Mouse (Mus musculus) lung, embryonic 14.5 days (tissue): ENCODE measurements around the gene Adam22. TPM values are rescaled to one million over a fixed set of nuclear protein-coding genes. Genes with fewer than 3 reads are reported as not detected.

Experiments used
- ATAC-seq: fragments of 200-750 bp; cut with Nextera tagmentation; 2 replicates; pipeline ENCODE4 v1.8.0; 2017; ENCODE audit warnings: mild to moderate bottlenecking, moderate TSS enrichment, moderate library complexity; ENCODE audit not compliant: insufficient read depth
- DNase-seq: peaks from one replicate; pipeline ENCODE4 v3.0.0-alpha.2; 2015
- H3K27ac ChIP-seq: fragments of 300-500 bp; sonication (generic); 2 replicates; pipeline ENCODE4 v1.5.1; 2014; ENCODE audit warnings: low read depth, mild to moderate bottlenecking, moderate library complexity
- H3K27me3 ChIP-seq: fragments of 300-500 bp; sonication (generic); 2 replicates; pipeline ENCODE4 v1.6.1; 2014; ENCODE audit warnings: low read length, control low read depth; ENCODE audit not compliant: insufficient read depth
- H3K36me3 ChIP-seq: fragments of 300-500 bp; sonication (generic); 2 replicates; pipeline ENCODE4 v1.6.1; 2014; ENCODE audit warnings: control low read depth; ENCODE audit not compliant: insufficient read depth
- H3K4me1 ChIP-seq: fragments of 300-500 bp; sonication (generic); 2 replicates; pipeline ENCODE4 v1.6.1; 2014; ENCODE audit warnings: antibody characterized with exemption, control low read depth; ENCODE audit not compliant: insufficient read depth
- H3K4me2 ChIP-seq: fragments of 300-500 bp; sonication (generic); 2 replicates; pipeline ENCODE4 v1.6.1; 2014; ENCODE audit warnings: mild to moderate bottlenecking
- H3K4me3 ChIP-seq: fragments of 300-500 bp; sonication (generic); 2 replicates; pipeline ENCODE4 v1.5.1; 2014; ENCODE audit warnings: low read depth, low read length
- H3K9ac ChIP-seq: fragments of 300-500 bp; sonication (generic); 2 replicates; pipeline ENCODE4 v1.6.1; 2014
- H3K9me3 ChIP-seq: fragments of 300-500 bp; sonication (generic); 2 replicates; pipeline ENCODE4 v1.6.1; 2016; ENCODE audit warnings: low read depth, low read length, control low read depth
- CTCF ChIP-seq: IDR thresholded peaks from 2 replicates; pipeline ENCODE4 v1.5.1; 2016; ENCODE audit warnings: antibody characterized with exemption, low read depth
- WGBS: fragments of 180-500 bp; shearing (Covaris S2); extraction: QIAGEN DNeasy Blood & Tissue Kit; methylation state at CpG from one replicate; pipeline ENCODE4 v1.1.7; 2014; 5-methylcytosine and 5-hydroxymethylcytosine counted together
- polyA plus RNA-seq: library from polyadenylated mRNA; unstranded; fragments of >200 nt; fragmentation: Nextera tagmentation; extraction: Ambion mirVana; gene quantifications from 2 replicates; pipeline ENCODE4 v1.2.1, GENCODE M21; 2014

The Adam22 gene
- 3.6 TPM in 2 replicates for polyA plus RNA-seq

DNA sequence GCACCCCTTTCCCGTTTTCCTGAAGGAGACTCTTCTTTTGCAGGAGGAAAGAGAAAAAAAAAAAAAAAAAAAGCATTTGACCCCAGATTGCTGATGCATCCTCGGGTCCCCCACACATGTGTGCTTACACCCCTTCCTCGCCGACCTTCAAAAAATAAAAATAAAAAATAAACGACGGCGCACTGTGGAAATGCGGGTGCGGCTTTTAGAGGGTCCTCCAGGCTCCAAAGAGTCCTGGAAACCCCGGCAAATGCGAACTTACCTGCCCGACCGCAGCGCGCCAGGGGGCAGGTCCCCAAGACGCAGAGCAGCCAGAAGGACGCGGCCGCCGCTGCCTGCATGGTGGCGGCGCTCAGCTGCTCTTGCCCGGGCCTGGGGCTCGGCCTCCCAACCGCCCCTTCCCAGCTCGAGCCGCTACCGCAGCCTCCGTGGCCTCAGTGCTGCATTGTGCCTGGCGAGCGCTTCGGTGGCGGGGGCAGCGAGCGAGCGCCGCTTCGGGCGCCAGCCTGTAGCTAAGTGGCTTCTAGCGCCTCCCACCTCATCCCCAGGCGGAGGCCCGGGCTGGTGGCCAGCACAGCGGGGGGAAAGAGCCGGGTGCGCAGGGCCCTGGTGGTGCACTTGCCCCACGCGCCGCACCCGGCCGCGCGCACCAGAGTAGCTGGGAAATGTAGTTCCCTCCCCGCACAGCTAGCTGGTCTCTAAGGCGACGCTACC is at the start of gene Adam22:
TSS of gene Adam22 (minus strand) at position 547 of the 714 bp plus-strand sequence.
- H3K4me2 ChIP-seq, result peak within 1 kb of the TSS; percentile 83
- peak; percentile 97 for ATAC-seq
- H3K36me3 ChIP-seq, result no peaks in the 10 kb centered on the region
- peak within 1 kb of the TSS; percentile 56 for H3K9ac ChIP-seq
- H3K27me3 ChIP-seq, result peaks cover 11% of the 10 kb centered on the region; the same call in 1 of the 2 replicates
- 0 out of 2 replicates have a peak within 1 kb of the TSS, but pooled peaks have one; percentile 18 for H3K27ac ChIP-seq
- under 1% methylated on average over 54 of the region's 55 CpGs for WGBS
- 0 out of 2 replicates have a peak, but pooled peaks have one; percentile 4 for TF ChIP-seq CTCF
- no peaks in the 10 kb centered on the region for H3K9me3 ChIP-seq
- no peaks in the 10 kb centered on the region for H3K4me1 ChIP-seq
- H3K4me3 ChIP-seq, result peak within 1 kb of the TSS; percentile 56
- peak; percentile 81 for DNase-seq

DNA sequence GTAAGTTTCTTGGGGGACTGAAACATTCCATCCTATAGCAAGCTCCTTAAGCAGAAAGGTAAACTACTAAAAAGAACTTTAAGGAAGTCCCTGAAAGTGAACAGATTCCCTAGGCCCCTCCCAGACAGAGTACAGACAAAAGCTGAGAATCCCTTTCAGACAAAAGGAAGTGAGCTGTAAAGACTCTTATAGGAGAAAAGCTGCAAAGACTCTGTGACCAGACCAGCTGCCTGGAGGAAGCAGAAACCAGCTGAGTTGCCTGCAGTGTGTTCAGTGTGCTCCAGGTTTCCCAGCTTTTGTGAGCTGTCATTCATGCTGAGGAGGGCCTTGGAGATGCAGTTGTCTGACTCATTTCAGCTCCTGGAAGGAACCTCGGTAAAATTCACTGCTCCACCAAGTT is 49.5 kb upstream of the Adam22 start:
- TF ChIP-seq CTCF, result no peak
- DNase-seq (no peak), ATAC-seq (no peak)
- Histone ChIP-seq H3K27ac (no peak overlapping the region), H3K9me3 (no peaks in the 10 kb centered on the region), H3K4me1 (no peaks in the 10 kb centered on the region), H3K4me2 (no peak overlapping the region), H3K27me3 (no peaks in the 10 kb centered on the region), H3K9ac (no peak overlapping the region), H3K4me3 (no peak overlapping the region), H3K36me3 (peaks cover 53% of the 10 kb centered on the region)
- WGBS, result 65% methylated on average over 1 of the region's 1 CpGs

DNA sequence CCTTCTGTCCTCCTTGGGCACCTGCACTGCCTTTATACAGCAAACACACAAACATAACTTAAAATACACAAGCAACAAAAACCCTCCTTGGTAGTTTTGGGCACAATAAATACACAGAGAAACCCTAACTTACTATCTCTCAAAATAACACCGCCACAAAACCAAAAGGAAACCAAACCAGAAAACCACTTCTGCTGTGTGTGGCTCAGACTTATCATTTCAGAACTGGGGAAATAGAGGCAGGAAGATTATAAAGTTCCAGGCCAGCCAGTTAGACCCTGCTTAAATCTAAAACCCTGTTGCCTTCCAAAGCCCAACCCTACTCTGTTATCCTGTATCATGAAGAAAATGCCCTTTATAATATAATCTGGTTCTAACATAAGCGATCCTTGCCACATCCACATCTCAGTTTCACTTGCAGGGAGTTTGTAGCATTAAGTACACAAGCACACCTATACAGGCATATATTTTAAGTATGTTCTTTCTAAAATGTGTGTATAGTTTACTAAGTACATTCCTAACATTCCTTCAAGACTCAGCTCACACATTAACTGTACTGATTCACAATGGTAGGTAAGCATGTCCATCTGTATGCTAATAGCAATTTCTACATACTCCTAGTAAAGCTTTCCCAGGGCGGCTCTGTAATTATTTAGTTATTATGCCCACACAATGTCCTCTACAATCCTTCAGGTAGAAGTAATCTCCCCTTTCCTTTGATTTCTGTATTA is 48.9 kb upstream of the Adam22 start:
- no peak for TF ChIP-seq CTCF
- WGBS, result 84% methylated on average over 3 of the region's 3 CpGs
- H3K9ac ChIP-seq, result no peak overlapping the region
- ATAC-seq (peak; percentile 67; the same call in 1 of the 2 replicates), DNase-seq (no peak)
- no peaks in the 10 kb centered on the region for H3K27me3 ChIP-seq
- peaks cover 57% of the 10 kb centered on the region for H3K36me3 ChIP-seq
- no peak overlapping the region for H3K4me3 ChIP-seq
- no peak overlapping the region for H3K4me2 ChIP-seq
- H3K9me3 ChIP-seq, result no peaks in the 10 kb centered on the region
- H3K27ac ChIP-seq, result no peak overlapping the region
- H3K4me1 ChIP-seq, result no peaks in the 10 kb centered on the region

DNA sequence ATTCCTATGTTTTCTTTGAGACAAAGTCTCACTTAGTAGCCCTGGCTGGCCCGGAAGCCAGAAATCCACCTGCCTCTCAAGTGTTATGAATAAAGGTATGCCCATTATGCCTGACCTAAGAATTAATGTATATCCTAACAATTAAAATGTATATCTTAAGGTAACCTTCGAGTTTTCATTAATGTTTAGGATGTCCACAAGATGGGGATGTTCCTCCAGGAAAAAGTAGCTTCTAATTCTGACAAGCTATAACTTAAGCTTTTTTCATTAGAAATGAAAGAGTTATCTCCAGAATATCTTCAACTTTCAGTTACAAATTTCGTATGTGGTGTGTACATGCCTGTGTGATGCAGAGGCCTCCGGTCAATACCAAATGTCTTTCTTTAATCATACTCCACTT is 40.8 kb upstream of the Adam22 start:
- Histone ChIP-seq H3K9ac (no peak overlapping the region), H3K36me3 (peaks cover 71% of the 10 kb centered on the region), H3K27ac (no peak overlapping the region), H3K4me2 (no peak overlapping the region), H3K4me3 (no peak overlapping the region), H3K27me3 (no peaks in the 10 kb centered on the region), H3K4me1 (no peaks in the 10 kb centered on the region), H3K9me3 (no peaks in the 10 kb centered on the region)
- 88% methylated on average over 4 of the region's 4 CpGs for WGBS
- no peak for TF ChIP-seq CTCF
- ATAC-seq (no peak), DNase-seq (no peak)

DNA sequence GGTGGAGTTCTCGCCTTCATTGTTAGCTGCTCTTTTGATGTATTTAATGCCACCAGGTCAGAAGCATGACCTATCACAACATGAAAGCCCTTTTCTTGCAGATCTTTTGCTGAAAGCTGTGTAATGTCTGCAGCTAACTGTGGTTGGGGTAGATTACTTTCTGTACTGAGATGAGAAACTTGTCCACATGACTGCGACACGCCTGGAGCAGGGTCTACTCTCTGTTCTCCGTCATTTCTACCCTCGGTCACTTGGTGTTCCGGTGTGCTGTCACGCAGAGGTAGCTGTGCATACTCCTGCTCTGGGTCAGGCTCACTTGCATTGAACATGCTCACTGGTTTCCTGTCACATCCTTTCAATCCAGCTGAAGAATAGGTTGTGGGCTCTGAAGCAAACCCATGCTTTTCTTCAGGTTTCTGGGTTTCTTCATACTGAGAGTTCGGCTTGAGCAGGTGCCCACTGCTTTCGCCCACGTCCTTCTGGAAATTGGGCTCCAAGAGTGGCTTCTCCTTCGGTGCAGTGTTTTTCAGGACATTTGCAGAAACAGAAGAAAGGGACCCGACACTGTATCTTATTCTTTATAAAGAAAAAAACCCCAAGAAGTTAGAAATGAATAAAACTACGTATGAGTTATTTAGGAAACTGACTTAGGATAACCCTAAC is 29.8 kb upstream of the Adam22 start:
- DNase-seq (no peak), ATAC-seq (no peak)
- H3K9ac ChIP-seq, result no peak overlapping the region
- 93% methylated on average over 13 of the region's 13 CpGs for WGBS
- no peaks in the 10 kb centered on the region for H3K4me1 ChIP-seq
- no peak overlapping the region for H3K4me2 ChIP-seq
- peaks cover 51% of the 10 kb centered on the region for H3K36me3 ChIP-seq
- no peaks in the 10 kb centered on the region for H3K9me3 ChIP-seq
- no peak for TF ChIP-seq CTCF
- no peak overlapping the region for H3K4me3 ChIP-seq
- no peak overlapping the region for H3K27ac ChIP-seq
- no peaks in the 10 kb centered on the region for H3K27me3 ChIP-seq

DNA sequence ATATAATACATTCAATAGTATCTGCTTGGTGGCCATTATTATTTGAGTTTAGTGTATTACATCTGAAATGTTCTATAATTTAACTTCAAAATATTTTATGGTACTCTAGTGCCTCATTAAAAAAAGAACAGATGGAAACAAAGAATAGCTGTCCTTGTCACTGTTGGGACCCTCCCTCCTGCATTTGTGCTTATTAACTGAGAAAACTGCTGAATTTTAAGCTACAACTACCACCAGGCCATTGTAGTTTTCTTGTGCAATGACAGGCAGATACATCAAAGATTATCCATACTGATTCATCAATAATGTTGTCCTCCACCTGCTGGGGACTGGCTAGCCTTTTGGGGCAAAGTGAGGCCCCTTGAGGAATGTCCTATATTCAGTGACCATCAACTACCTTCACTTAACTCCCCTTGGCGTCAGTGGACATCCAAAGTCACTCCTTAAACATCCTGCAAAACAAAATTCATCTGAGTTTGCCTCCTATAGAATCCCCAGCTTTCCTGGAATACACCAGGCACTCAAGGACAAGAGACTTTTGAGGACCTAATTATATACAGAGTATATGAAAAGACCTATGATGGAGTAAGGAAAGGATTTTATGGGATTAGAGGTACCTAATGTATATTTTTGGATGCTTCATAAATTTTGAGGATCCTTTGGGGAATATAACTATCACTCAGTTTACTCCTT is 26.1 kb upstream of the Adam22 start:
- WGBS, result 71% methylated on average over 1 of the region's 1 CpGs
- no peak for DNase-seq
- peaks cover 24% of the 10 kb centered on the region for H3K36me3 ChIP-seq

More for the DNA sequence above, 26.1 kb upstream of the Adam22 start:
- no peak for ATAC-seq
- no peak overlapping the region for H3K4me3 ChIP-seq
- H3K27ac ChIP-seq, result no peak overlapping the region
- no peak overlapping the region for H3K4me2 ChIP-seq
- no peak overlapping the region for H3K9ac ChIP-seq
- no peaks in the 10 kb centered on the region for H3K9me3 ChIP-seq
- no peaks in the 10 kb centered on the region for H3K4me1 ChIP-seq
- TF ChIP-seq CTCF, result no peak
- H3K27me3 ChIP-seq, result no peaks in the 10 kb centered on the region
